Mouse (Mus musculus) CH12.LX (cell line): ENCODE measurements around the gene Scamp2. TPM values are rescaled to one million over a fixed set of nuclear protein-coding genes. Genes with fewer than 3 reads are reported as not detected.

Experiments
- DNase-seq: peaks from one replicate; pipeline ENCODE4 v3.0.0-alpha.2; 2013; ENCODE audit errors: extremely low read depth
- H3K27ac ChIP-seq: 2 replicates; pipeline ENCODE4 v1.5.1; 2012; ENCODE audit warnings: low read depth, mild to moderate bottlenecking, control low read depth, moderate library complexity; ENCODE audit not compliant: insufficient read depth
- H3K27me3 ChIP-seq: replicated peaks from 2 replicates; pipeline ENCODE3; 2012; ENCODE audit warnings: inconsistent platforms
- H3K36me3 ChIP-seq, 2 experiments: replicated peaks in 1 of 2; 2 replicates each; pipeline versions ENCODE3 to v1.6.1; 2012; ENCODE audit warnings: inconsistent platforms in 1 of 2, low read length in 1 of 2, mild to moderate bottlenecking in 1 of 2, mixed read lengths in 1 of 2, moderate library complexity in 1 of 2; ENCODE audit not compliant: control insufficient read depth in 1 of 2, insufficient read depth in 1 of 2
- H3K4me1 ChIP-seq, 2 experiments: 2 replicates each; pipeline ENCODE4 v1.6.1; 2012; ENCODE audit warnings: inconsistent platforms in 1 of 2, moderate library complexity in 1 of 2; ENCODE audit not compliant: insufficient read depth in 2 of 2, control insufficient read depth in 1 of 2
- H3K4me2 ChIP-seq: 2 replicates; pipeline ENCODE4 v1.6.1; 2012; ENCODE audit warnings: low read depth, mild to moderate bottlenecking, control low read depth; ENCODE audit not compliant: poor library complexity, insufficient read depth, severe bottlenecking
- H3K4me3 ChIP-seq, 3 experiments: fragments of 150-350 bp in 1 of 3; sonication (generic) in 1 of 3; replicated peaks in 1 of 3; 2 replicates each; pipeline versions ENCODE3 to v1.5.1; 2011 to 2012; ENCODE audit warnings: low read depth in 2 of 3, low read length in 2 of 3, mild to moderate bottlenecking in 2 of 3, moderate library complexity in 2 of 3, control low read depth in 1 of 3, improper control_type of control experiment in 1 of 3, inconsistent platforms in 1 of 3, mixed read lengths in 1 of 3; ENCODE audit not compliant: poor library complexity in 1 of 3
- H3K79me2 ChIP-seq: replicated peaks from 2 replicates; pipeline ENCODE4 v1.6.1; 2012; ENCODE audit warnings: mild to moderate bottlenecking, moderate library complexity; ENCODE audit not compliant: control insufficient read depth, poor library complexity, insufficient read depth, severe bottlenecking; ENCODE audit errors: extremely low read depth
- H3K9ac ChIP-seq: 2 replicates; pipeline ENCODE4 v1.6.1; 2012; ENCODE audit warnings: low read depth, mild to moderate bottlenecking, control low read depth, moderate library complexity; ENCODE audit not compliant: insufficient read depth
- H3K9me3 ChIP-seq: replicated peaks from 2 replicates; pipeline ENCODE3; 2012; ENCODE audit warnings: low read length, inconsistent platforms, mixed read lengths
- BHLHE40 ChIP-seq: IDR thresholded peaks from 2 replicates; pipeline ENCODE4 v1.6.1; 2011; ENCODE audit warnings: mild to moderate bottlenecking, low read depth, low read length, improper control_type of control experiment
- CHD1 ChIP-seq: IDR thresholded peaks from 2 replicates; pipeline ENCODE4 v1.6.1; 2012; ENCODE audit warnings: low read depth, low read length, improper control_type of control experiment, inconsistent platforms
- CHD2 ChIP-seq: IDR thresholded peaks from 2 replicates; pipeline ENCODE4 v1.6.1; 2011; ENCODE audit warnings: low read length, improper control_type of control experiment
- CTCF ChIP-seq, 2 experiments: IDR thresholded peaks in 1 of 2; conservative IDR thresholded peaks in 1 of 2; 2 replicates each; pipeline ENCODE4 v1.5.1; 2011 to 2012; ENCODE audit warnings: low read depth in 2 of 2, low read length in 2 of 2, improper control_type of control experiment in 1 of 2, inconsistent platforms in 1 of 2, mild to moderate bottlenecking in 1 of 2, moderate library complexity in 1 of 2
- E2F4 ChIP-seq: IDR thresholded peaks from 2 replicates; pipeline ENCODE4 v1.6.1; 2011; ENCODE audit warnings: low read depth, low read length, improper control_type of control experiment; ENCODE audit not compliant: insufficient replicate concordance
- ELF1 ChIP-seq: IDR thresholded peaks from 2 replicates; pipeline ENCODE4 v1.6.1; 2014; ENCODE audit warnings: low read depth, mild to moderate bottlenecking, inconsistent platforms, low read length, improper control_type of control experiment
- EP300 ChIP-seq: IDR thresholded peaks from 2 replicates; pipeline ENCODE4 v1.6.1; 2011; ENCODE audit warnings: low read length, improper control_type of control experiment
- ETS1 ChIP-seq: conservative IDR thresholded peaks from 2 replicates; pipeline ENCODE4 v1.6.1; 2012; ENCODE audit warnings: low read depth, mild to moderate bottlenecking, inconsistent platforms, low read length, improper control_type of control experiment, moderate library complexity
- GABPA ChIP-seq: IDR thresholded peaks from 2 replicates; pipeline ENCODE4 v1.6.1; 2012; ENCODE audit warnings: low read depth, low read length, improper control_type of control experiment, inconsistent platforms; ENCODE audit not compliant: insufficient replicate concordance
- HCFC1 ChIP-seq: IDR thresholded peaks from 2 replicates; pipeline ENCODE4 v1.6.1; 2012; ENCODE audit warnings: low read depth, mild to moderate bottlenecking, inconsistent platforms, low read length, improper control_type of control experiment
- IRF4 ChIP-seq: IDR thresholded peaks from 2 replicates; pipeline ENCODE4 v1.6.1; 2014; ENCODE audit warnings: low read depth, mild to moderate bottlenecking, inconsistent platforms, low read length, improper control_type of control experiment
- JUN ChIP-seq: IDR thresholded peaks from 2 replicates; pipeline ENCODE4 v1.6.1; 2011; ENCODE audit warnings: low read depth, mild to moderate bottlenecking, low read length, improper control_type of control experiment, moderate library complexity; ENCODE audit not compliant: insufficient read depth
- JUND ChIP-seq: conservative IDR thresholded peaks from 2 replicates; pipeline ENCODE4 v1.6.1; 2011; ENCODE audit warnings: low read depth, low read length, improper control_type of control experiment
- KAT2A ChIP-seq: IDR thresholded peaks from 2 replicates; pipeline ENCODE4 v1.6.1; 2012; ENCODE audit warnings: low read length, improper control_type of control experiment, inconsistent platforms; ENCODE audit not compliant: insufficient replicate concordance
- MAFK ChIP-seq: IDR thresholded peaks from 2 replicates; pipeline ENCODE4 v1.6.1; 2011; ENCODE audit warnings: low read length, improper control_type of control experiment; ENCODE audit not compliant: insufficient replicate concordance
- MAX ChIP-seq: IDR thresholded peaks from 2 replicates; pipeline ENCODE4 v1.6.1; 2011; ENCODE audit warnings: low read length, improper control_type of control experiment
- MAZ ChIP-seq: IDR thresholded peaks from 2 replicates; pipeline ENCODE4 v1.6.1; 2012; ENCODE audit warnings: low read depth, mild to moderate bottlenecking, inconsistent platforms, low read length, improper control_type of control experiment, moderate library complexity
- MEF2A ChIP-seq: IDR thresholded peaks from 2 replicates; pipeline ENCODE4 v1.6.1; 2014; ENCODE audit warnings: low read depth, mild to moderate bottlenecking, inconsistent platforms, low read length, improper control_type of control experiment, borderline replicate concordance
- MXI1 ChIP-seq: IDR thresholded peaks from 2 replicates; pipeline ENCODE4 v1.6.1; 2011; ENCODE audit warnings: mild to moderate bottlenecking, low read depth, low read length, improper control_type of control experiment
- MYC ChIP-seq: IDR thresholded peaks from 2 replicates; pipeline ENCODE4 v1.6.1; 2011; ENCODE audit warnings: low read depth, mild to moderate bottlenecking, improper control_type of control experiment, low read length
- NELFE ChIP-seq: IDR thresholded peaks from 2 replicates; pipeline ENCODE4 v1.6.1; 2011; ENCODE audit warnings: low read depth, low read length, improper control_type of control experiment
- NRF1 ChIP-seq: IDR thresholded peaks from 2 replicates; pipeline ENCODE4 v1.6.1; 2014; ENCODE audit warnings: low read depth, mild to moderate bottlenecking, inconsistent platforms, low read length, improper control_type of control experiment, moderate library complexity
- PAX5 ChIP-seq: IDR thresholded peaks from 2 replicates; pipeline ENCODE4 v1.6.1; 2012; ENCODE audit warnings: low read length, inconsistent platforms, mixed read lengths
- POLR2A ChIP-seq: IDR thresholded peaks from 2 replicates; pipeline ENCODE4 v1.6.1; 2011; ENCODE audit warnings: low read depth, mild to moderate bottlenecking, improper control_type of control experiment, low read length
- POLR2AphosphoS2 ChIP-seq: IDR thresholded peaks from 2 replicates; pipeline ENCODE4 v1.6.1; 2011; ENCODE audit warnings: low read depth, low read length, improper control_type of control experiment
- RAD21 ChIP-seq: IDR thresholded peaks from 2 replicates; pipeline ENCODE4 v1.6.1; 2011; ENCODE audit warnings: low read depth, mild to moderate bottlenecking, low read length, improper control_type of control experiment, moderate library complexity
- RCOR1 ChIP-seq: conservative IDR thresholded peaks from 2 replicates; pipeline ENCODE4 v1.6.1; 2012; ENCODE audit warnings: low read depth, mild to moderate bottlenecking, inconsistent platforms, low read length, improper control_type of control experiment
- SIN3A ChIP-seq: IDR thresholded peaks from 2 replicates; pipeline ENCODE4 v1.6.1; 2012; ENCODE audit warnings: low read length, improper control_type of control experiment, inconsistent platforms
- SMC3 ChIP-seq: IDR thresholded peaks from 2 replicates; pipeline ENCODE4 v1.6.1; 2011; ENCODE audit warnings: low read depth, low read length, improper control_type of control experiment
- TBP ChIP-seq: conservative IDR thresholded peaks from 2 replicates; pipeline ENCODE4 v1.6.1; 2011; ENCODE audit warnings: low read depth, low read length, improper control_type of control experiment
- TCF12 ChIP-seq: IDR thresholded peaks from 2 replicates; pipeline ENCODE4 v1.6.1; 2014; ENCODE audit warnings: low read depth, mild to moderate bottlenecking, inconsistent platforms, low read length, improper control_type of control experiment
- UBTF ChIP-seq: IDR thresholded peaks from 2 replicates; pipeline ENCODE4 v1.6.1; 2012; ENCODE audit warnings: low read depth, mild to moderate bottlenecking, inconsistent platforms, low read length, improper control_type of control experiment, moderate library complexity
- USF1 ChIP-seq: IDR thresholded peaks from 2 replicates; pipeline ENCODE4 v1.6.1; 2014; ENCODE audit warnings: low read depth, mild to moderate bottlenecking, inconsistent platforms, low read length, improper control_type of control experiment
- USF2 ChIP-seq: conservative IDR thresholded peaks from 2 replicates; pipeline ENCODE4 v1.6.1; 2011; ENCODE audit warnings: low read depth, low read length, improper control_type of control experiment
- ZC3H11A ChIP-seq: IDR thresholded peaks from 2 replicates; pipeline ENCODE4 v1.6.1; 2012; ENCODE audit warnings: low read depth, mild to moderate bottlenecking, inconsistent platforms, low read length, improper control_type of control experiment
- ZKSCAN1 ChIP-seq: IDR thresholded peaks from 2 replicates; pipeline ENCODE4 v1.6.1; 2012; ENCODE audit warnings: low read depth, inconsistent platforms, low read length, improper control_type of control experiment, borderline replicate concordance
- ZMIZ1 ChIP-seq: IDR thresholded peaks from 2 replicates; pipeline ENCODE4 v1.6.1; 2012; ENCODE audit warnings: low read depth, mild to moderate bottlenecking, inconsistent platforms, low read length, improper control_type of control experiment
- ZNF384 ChIP-seq: IDR thresholded peaks from 2 replicates; pipeline ENCODE4 v1.6.1; 2012; ENCODE audit warnings: low read depth, low read length, improper control_type of control experiment, inconsistent platforms
- dilution Hi-C: fragments of 300-500 bp; cut with MboI; formaldehyde crosslinking; loops from 2 replicates; pipeline ENCODE4 v1.14.3; 2020; ENCODE audit warnings: low sequenced_read_pairs; ENCODE audit not compliant: extremely low pct_unique_long_range_greater_than_20kb, extremely low pct_ligation_motif_present
- in situ Hi-C: fragments of 300-500 bp; cut with MboI; formaldehyde crosslinking; loops from 3 replicates; pipeline ENCODE4 v1.14.3; 2019; ENCODE audit warnings: low sequenced_read_pairs, low pct_ligation_motif_present, low pct_unique_long_range_greater_than_20kb, mixed read lengths
- polyA plus RNA-seq: library from polyadenylated mRNA; unstranded; fragments of >175 nt; gene quantifications from 2 replicates; pipeline ENCODE4 v1.2.1, GENCODE M21; 2012; ENCODE audit warnings: low read depth; ENCODE audit not compliant: insufficient read length
- total RNA-seq, 2 experiments: library from RNA; depleted of rRNA; stranded (reverse); fragments of 300-350 nt in 1 of 2; fragments of >200 nt in 1 of 2; gene quantifications; 2 replicates each; pipeline ENCODE4 v1.2.3; 2012 to 2014

The Scamp2 gene
- total and polyA plus RNA-seq, 3 experiments, result 46.4 to 91.6 (median 52.2) TPM

DNA sequence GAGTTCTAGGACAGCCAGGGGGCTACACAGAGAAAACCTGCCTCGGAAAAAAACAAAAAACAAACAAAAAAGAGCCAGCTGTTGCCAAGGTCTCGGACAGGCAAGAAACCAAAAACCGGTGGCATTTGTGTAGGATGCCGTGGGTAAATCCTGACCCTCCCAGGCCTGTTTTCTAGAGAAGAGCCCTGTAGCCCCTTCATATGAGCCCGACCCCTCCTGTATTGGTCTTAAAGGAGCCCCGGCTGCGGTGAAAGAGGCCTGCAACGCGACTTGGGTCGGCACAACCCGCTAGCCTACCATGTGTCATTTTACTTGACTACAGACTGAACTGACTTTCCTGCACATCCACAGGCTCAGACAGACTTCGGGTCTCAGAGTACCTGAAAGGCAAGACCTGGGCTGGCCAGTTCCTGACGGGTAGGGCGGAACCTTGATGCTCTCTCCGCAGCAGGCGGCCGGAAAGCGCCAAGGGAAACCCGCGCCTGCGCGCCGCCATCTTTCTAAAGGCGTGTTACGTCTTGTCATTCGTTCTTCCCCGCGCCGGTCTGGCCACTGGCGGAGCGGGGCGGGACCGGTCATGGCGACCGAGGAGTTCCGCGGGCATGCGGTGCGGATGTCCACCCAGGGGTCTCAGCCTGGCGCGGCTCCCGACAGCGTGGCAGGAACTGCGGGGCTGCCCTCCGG is 23.6 kb upstream of the Scamp2 start, which contains the start of gene Fam219b:
Gene Fam219b, plus strand, starts transcription at position 485 of the 684 bp plus-strand sequence.
- no peaks in the 10 kb centered on the region for H3K9me3 ChIP-seq
- peak within 1 kb of the TSS; percentile 90 for H3K4me2 ChIP-seq
- peak within 1 kb of the TSS; percentile 79 for H3K9ac ChIP-seq
- dilution Hi-C loops, result no loop called here
- no peaks in the 10 kb centered on the region for H3K27me3 ChIP-seq
- H3K4me1 ChIP-seq, result peaks cover 7 to 24% of the 10 kb centered on the region in 2 experiments
- H3K36me3 ChIP-seq, result peaks cover 34 to 64% of the 10 kb centered on the region in 2 experiments
- peak; percentile 85 for DNase-seq
- H3K79me2 ChIP-seq, result peaks cover 10% of the 10 kb centered on the region
- TF ChIP-seq CTCF (conservative IDR thresholded peaks at IDR 0.05 in 1 of 2, IDR thresholded peaks at IDR 0.05 in 1 of 2; ENCODE audit: low read depth in 2 of 2, low read length in 2 of 2) (no peak), ZMIZ1 (peak; percentile 76; the same call in 1 of the 2 replicates), ZKSCAN1 (no peak), POLR2A (peak; percentile 86), USF2 (no peak), RCOR1 (no peak), MYC (peak; percentile 65; the same call in 1 of the 2 replicates), PAX5 (no peak), MAX (peak; percentile 80), USF1 (no peak), TBP (peak; percentile 61), SIN3A (peak; percentile 84; the same call in 1 of the 2 replicates), NRF1 (peak; percentile 93), CHD1 (no peak), MAFK (no peak), RAD21 (no peak), ETS1 (no peak), MEF2A (peak; percentile 62; the same call in 1 of the 2 replicates), TCF12 (peak; percentile 87), GABPA (no peak; the same call in 1 of the 2 replicates), EP300 (no peak), ELF1 (peak; percentile 78), HCFC1 (peak; percentile 91), IRF4 (peak; percentile 65), NELFE (peak; percentile 68), ZC3H11A (no peak), UBTF (peak; percentile 78; the same call in 1 of the 2 replicates), JUN (no peak), ZNF384 (no peak), MAZ (0 out of 2 replicates have a peak, but pooled peaks have one; percentile 28), KAT2A (peak; percentile 74; the same call in 1 of the 2 replicates), SMC3 (no peak), CHD2 (no peak; the same call in 1 of the 2 replicates), BHLHE40 (no peak), MXI1 (peak; percentile 90), E2F4 (0 out of 2 replicates have a peak, but pooled peaks have one; percentile 53), POLR2AphosphoS2 (peak; percentile 89), JUND (no peak)
- in situ Hi-C loops, result no loop called here
- H3K4me3 ChIP-seq, result peak within 1 kb of the TSS; percentile 82 to 95 (median 90)
- H3K27ac ChIP-seq, result peak within 1 kb of the TSS; percentile 26; the same call in 1 of the 2 replicates
